18 mouse cellular contexts compared by ENCODE assay signal in genomic region chr3:34678840-34679239, GRCm38 (mm10). TPM values are rescaled to one million over a fixed set of nuclear protein-coding genes. Genes with fewer than 3 reads are reported as not detected.
DNase-seq lines count a peak whose midpoint lies in the region; ATAC-seq and TF ChIP-seq lines count a peak whose summit lies in the region.
"Had no signal": no experiment of that assay in that cellular context is flagged by ENCODE, and none has a peak within 500 bp of the region (broad histone marks: within the 10 kb centered on the region; RNA-seq: fewer than 3 reads in every experiment).

No protein-coding gene starts in this region.

- no peak for TF ChIP-seq CTCF in midbrain, postnatal 0 days (IDR thresholded peaks at IDR 0.05)

- H3K27ac ChIP-seq in forebrain, embryonic 10.5 days, result peak overlapping the region; percentile 78
- H3K27ac ChIP-seq in forebrain, embryonic 16.5 days (ENCODE audit: low read length), result no peak overlapping the region; the same call in 1 of the 2 replicates
- H3K27ac ChIP-seq in midbrain, embryonic 10.5 days (replicated peaks), result peak overlapping the region; percentile 78
- no peak overlapping the region for H3K27ac ChIP-seq in midbrain, postnatal 0 days (ENCODE audit: low read depth, low read length)
- H3K27ac ChIP-seq in embryonic facial prominence, embryonic 10.5 days (replicated peaks), result no peak overlapping the region; the same call in 1 of the 2 replicates
- H3K27ac ChIP-seq in forebrain, embryonic 15.5 days (replicated peaks), result peak overlapping the region; percentile 37; the same call in 1 of the 2 replicates
- H3K27ac ChIP-seq: hindbrain, embryonic 15.5 days; liver, embryonic 15.5 days had no signal

- WGBS in forebrain, embryonic 10.5 days, result 2% methylated on average over 7 of the region's 7 CpGs
- WGBS in forebrain, embryonic 16.5 days, result 9% methylated on average over 7 of the region's 7 CpGs
- WGBS in midbrain, embryonic 10.5 days, result 1% methylated on average over 7 of the region's 7 CpGs
- 17% methylated on average over 7 of the region's 7 CpGs for WGBS in midbrain, postnatal 0 days
- 2% methylated on average over 7 of the region's 7 CpGs for WGBS in embryonic facial prominence, embryonic 10.5 days
- WGBS in forebrain, embryonic 15.5 days, result 7% methylated on average over 7 of the region's 7 CpGs

- no peaks in the 10 kb centered on the region for H3K27me3 ChIP-seq in forebrain, embryonic 10.5 days (ENCODE audit: poor library complexity, severe bottlenecking)
- H3K27me3 ChIP-seq in forebrain, embryonic 16.5 days (replicated peaks; ENCODE audit: control insufficient read depth, insufficient read depth, low read length), result no peaks in the 10 kb centered on the region
- no peaks in the 10 kb centered on the region for H3K27me3 ChIP-seq in midbrain, embryonic 10.5 days (ENCODE audit: low read depth, poor library complexity, severe bottlenecking)
- no peaks in the 10 kb centered on the region for H3K27me3 ChIP-seq in midbrain, postnatal 0 days (ENCODE audit: insufficient read depth, low read length)
- peaks cover 15% of the 10 kb centered on the region for H3K27me3 ChIP-seq in embryonic facial prominence, embryonic 10.5 days (replicated peaks; ENCODE audit: low read depth, poor library complexity, severe bottlenecking)
- H3K27me3 ChIP-seq in forebrain, embryonic 15.5 days, result no peaks in the 10 kb centered on the region
- H3K27me3 ChIP-seq: hindbrain, embryonic 15.5 days; liver, embryonic 15.5 days; megakaryocyte, embryonic 14.5 days had no signal

- no peaks in the 10 kb centered on the region for H3K9me3 ChIP-seq in forebrain, embryonic 10.5 days
- H3K9me3 ChIP-seq in forebrain, embryonic 16.5 days (ENCODE audit: control insufficient read depth, low read length), result no peaks in the 10 kb centered on the region
- no peaks in the 10 kb centered on the region for H3K9me3 ChIP-seq in midbrain, embryonic 10.5 days (replicated peaks)
- no peaks in the 10 kb centered on the region for H3K9me3 ChIP-seq in midbrain, postnatal 0 days (ENCODE audit: low read length)
- H3K9me3 ChIP-seq in embryonic facial prominence, embryonic 10.5 days, result no peaks in the 10 kb centered on the region
- no peaks in the 10 kb centered on the region for H3K9me3 ChIP-seq in forebrain, embryonic 15.5 days
- H3K9me3 ChIP-seq: hindbrain, embryonic 15.5 days; liver, embryonic 15.5 days; megakaryocyte, embryonic 14.5 days had no signal

- no peak for ATAC-seq in forebrain, embryonic 16.5 days
- ATAC-seq in midbrain, postnatal 0 days (ENCODE audit: low FRiP score), result no peak
- no peak for ATAC-seq in forebrain, embryonic 15.5 days (replicated peaks)
- no peak for ATAC-seq in frontal cortex, adult (ENCODE audit: low TSS enrichment)

- H3K4me1 ChIP-seq in forebrain, embryonic 10.5 days, result peaks cover 39% of the 10 kb centered on the region
- peaks cover 3% of the 10 kb centered on the region; the same call in 1 of the 2 replicates for H3K4me1 ChIP-seq in forebrain, embryonic 16.5 days (replicated peaks; ENCODE audit: control insufficient read depth, insufficient read depth, low read length)
- H3K4me1 ChIP-seq in midbrain, embryonic 10.5 days, result peaks cover 46% of the 10 kb centered on the region
- H3K4me1 ChIP-seq in midbrain, postnatal 0 days (ENCODE audit: insufficient read depth, low read length), result no peaks in the 10 kb centered on the region
- H3K4me1 ChIP-seq in embryonic facial prominence, embryonic 10.5 days, result peaks cover 23% of the 10 kb centered on the region
- H3K4me1 ChIP-seq in forebrain, embryonic 15.5 days, result peaks cover 12% of the 10 kb centered on the region
- H3K4me1 ChIP-seq: hindbrain, embryonic 15.5 days; liver, embryonic 15.5 days; megakaryocyte, embryonic 14.5 days had no signal

- H3K9ac ChIP-seq in forebrain, embryonic 16.5 days (replicated peaks; ENCODE audit: low read depth, low read length), result no peak overlapping the region
- H3K9ac ChIP-seq in midbrain, postnatal 0 days (replicated peaks; ENCODE audit: low read length, poor library complexity, severe bottlenecking), result no peak overlapping the region
- H3K9ac ChIP-seq in forebrain, embryonic 15.5 days (replicated peaks), result no peak overlapping the region
- H3K9ac ChIP-seq: hindbrain, embryonic 15.5 days; liver, embryonic 15.5 days had no signal

- H3K36me3 ChIP-seq in forebrain, embryonic 10.5 days (replicated peaks), result peaks cover 33% of the 10 kb centered on the region
- H3K36me3 ChIP-seq in forebrain, embryonic 16.5 days (ENCODE audit: control insufficient read depth, insufficient read depth), result no peaks in the 10 kb centered on the region
- H3K36me3 ChIP-seq in midbrain, embryonic 10.5 days, result peaks cover 33% of the 10 kb centered on the region
- H3K36me3 ChIP-seq in midbrain, postnatal 0 days (ENCODE audit: insufficient read depth, low read length), result no peaks in the 10 kb centered on the region
- no peaks in the 10 kb centered on the region for H3K36me3 ChIP-seq in embryonic facial prominence, embryonic 10.5 days (replicated peaks)
- H3K36me3 ChIP-seq in forebrain, embryonic 15.5 days, result 0 out of 2 replicates have a peak, but pooled peaks cover 2% of the 10 kb centered on the region
- H3K36me3 ChIP-seq: hindbrain, embryonic 15.5 days; liver, embryonic 15.5 days had no signal

- H3K4me2 ChIP-seq in forebrain, embryonic 16.5 days (ENCODE audit: low read length), result no peak overlapping the region
- no peak overlapping the region for H3K4me2 ChIP-seq in midbrain, postnatal 0 days (ENCODE audit: low read depth, low read length, poor library complexity, severe bottlenecking)
- H3K4me2 ChIP-seq in forebrain, embryonic 15.5 days (replicated peaks), result no peak overlapping the region
- H3K4me2 ChIP-seq: hindbrain, embryonic 15.5 days; liver, embryonic 15.5 days had no signal

- DNase-seq in forebrain, embryonic 10.5 days (ENCODE audit: extremely low spot score, low spot score), result peak; percentile 53
- peak; percentile 89 for DNase-seq in midbrain, embryonic 10.5 days (ENCODE audit: low spot score)
- DNase-seq in midbrain, postnatal 0 days (ENCODE audit: low spot score), result no peak
- DNase-seq in embryonic facial prominence, embryonic 10.5 days (ENCODE audit: low spot score), result peak; percentile 72
- no peak for DNase-seq in thymus, postnatal 14 days
- DNase-seq: cerebellum, adult 9-10 months; kidney, adult 18-20 months; kidney, postnatal 10 days; lung, postnatal 14 days; spleen, adult 18-20 months had no signal

- H3K4me3 ChIP-seq in forebrain, embryonic 10.5 days, result no peak overlapping the region
- H3K4me3 ChIP-seq in forebrain, embryonic 16.5 days (replicated peaks; ENCODE audit: low read length), result no peak overlapping the region
- H3K4me3 ChIP-seq in midbrain, embryonic 10.5 days, result no peak overlapping the region
- H3K4me3 ChIP-seq in midbrain, postnatal 0 days (ENCODE audit: low read depth, low read length), result no peak overlapping the region
- H3K4me3 ChIP-seq in embryonic facial prominence, embryonic 10.5 days, result no peak overlapping the region
- H3K4me3 ChIP-seq in forebrain, embryonic 15.5 days, result no peak overlapping the region
- H3K4me3 ChIP-seq: hindbrain, embryonic 15.5 days; liver, embryonic 15.5 days; megakaryocyte, embryonic 14.5 days had no signal

RNA-seq across cellular contexts. Expression of gene Sox2, which starts 28.6 kb away (rescaled TPM):
- 29.2 and 29.3 TPM in 2 replicates for polyA plus RNA-seq in forebrain, embryonic 10.5 days (2016; fragmentation: Nextera tagmentation; extraction: Ambion mirVana)
- 20.8 and 24.0 TPM in 2 replicates for polyA plus RNA-seq in forebrain, embryonic 16.5 days (2015; fragmentation: Nextera tagmentation; extraction: Ambion mirVana)
- polyA plus RNA-seq in midbrain, embryonic 10.5 days (2016; fragmentation: Nextera tagmentation; extraction: Ambion mirVana), result 28.8 and 31.9 TPM in 2 replicates
- total RNA-seq in midbrain, postnatal 0 days (2014; rRNA removed), result 77.8 and 79.1 TPM in 2 replicates
- polyA plus RNA-seq in midbrain, postnatal 0 days (2015; fragmentation: Nextera tagmentation; extraction: Ambion mirVana), result 21.6 and 29.7 TPM in 2 replicates
- polyA plus RNA-seq in embryonic facial prominence, embryonic 10.5 days (2016; fragmentation: Nextera tagmentation; extraction: Ambion mirVana), result 12.2 and 16.1 TPM in 2 replicates
- polyA plus RNA-seq in forebrain, embryonic 15.5 days (2015; fragmentation: Nextera tagmentation; extraction: Ambion mirVana), result 39.7 and 42.3 TPM in 2 replicates
- total RNA-seq: MEL had no signal
- polyA plus RNA-seq: heart, postnatal 0 days; liver, embryonic 15.5 days had no signal

Comparison
In these comparisons a context has a peak if more than half of its experiments do, and no peak if none do; other contexts are left out.
1. DNase-seq: peak in forebrain, embryonic 10.5 days (single experiment), midbrain, embryonic 10.5 days (single experiment) and embryonic facial prominence, embryonic 10.5 days (single experiment); none in midbrain, postnatal 0 days (single experiment) and thymus, postnatal 14 days (single experiment).
2. H3K27ac ChIP-seq: peak in forebrain, embryonic 10.5 days (single experiment), midbrain, embryonic 10.5 days (single experiment) and forebrain, embryonic 15.5 days (single experiment); none in forebrain, embryonic 16.5 days (single experiment), midbrain, postnatal 0 days (single experiment) and embryonic facial prominence, embryonic 10.5 days (single experiment).